Mouse (Mus musculus) ovary, postnatal 36 days (tissue): ENCODE measurements at regions not wholly inside any gene's neighbourhood (a gene's known extent, or its start where the extent isn't known, plus 50 kb on each side); places are given as distances from the start of the nearest gene placed in this dataset.

ENCODE experiments used
- DNase-seq: peaks from one replicate; pipeline ENCODE4 v3.0.0; 2022; ENCODE audit warnings: low spot score, mixed read lengths

DNA sequence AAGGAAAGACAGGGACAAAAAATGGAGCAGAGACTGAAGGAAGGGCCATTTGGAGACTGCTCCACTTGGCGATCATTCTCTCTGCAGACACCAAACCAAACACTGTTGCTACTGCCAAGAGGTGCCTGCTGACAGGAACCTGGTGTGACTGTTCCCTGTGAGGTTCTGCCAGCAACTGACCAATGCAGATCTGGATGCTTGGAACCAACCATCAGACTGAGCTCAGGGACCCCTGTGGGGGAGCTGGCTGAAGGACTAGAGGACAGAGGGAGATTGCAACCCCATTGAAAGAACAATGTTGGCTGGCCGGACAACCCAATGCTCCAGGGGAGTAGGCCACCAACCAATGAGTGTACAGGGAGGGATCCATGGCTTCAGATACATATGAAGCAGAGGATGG lies 139.2 kb upstream of the Cep126 start:
- no peak for DNase-seq

- no peak for DNase-seq
Measured at GRCm38 (mm10) chr9:8249542-8249941, 115.4 kb upstream of the Cep126 start.

GRCm38 (mm10) chr9:8228078-8228477 lies 94.0 kb upstream of the Cep126 start:
- DNase-seq = no peak

DNA sequence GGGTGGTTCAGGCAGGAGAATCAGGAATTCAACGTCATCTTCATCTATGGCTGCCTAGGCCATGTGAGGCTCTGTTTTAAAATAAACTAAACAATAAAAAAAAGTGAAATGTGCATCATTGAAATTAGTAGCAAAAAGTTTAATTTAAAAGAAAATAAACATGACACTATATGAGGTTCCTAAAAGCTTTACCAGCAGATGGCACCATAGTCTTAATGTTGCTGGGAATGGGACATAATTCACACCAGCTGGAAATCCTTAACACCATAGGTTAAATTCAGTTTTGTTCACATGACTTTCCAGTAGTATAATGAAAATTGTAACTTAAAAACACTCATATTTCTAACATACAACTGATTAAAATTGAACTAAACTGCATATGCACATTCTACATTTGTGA lies 92.3 kb upstream of the Cep126 start:
- DNase-seq = no peak

DNA sequence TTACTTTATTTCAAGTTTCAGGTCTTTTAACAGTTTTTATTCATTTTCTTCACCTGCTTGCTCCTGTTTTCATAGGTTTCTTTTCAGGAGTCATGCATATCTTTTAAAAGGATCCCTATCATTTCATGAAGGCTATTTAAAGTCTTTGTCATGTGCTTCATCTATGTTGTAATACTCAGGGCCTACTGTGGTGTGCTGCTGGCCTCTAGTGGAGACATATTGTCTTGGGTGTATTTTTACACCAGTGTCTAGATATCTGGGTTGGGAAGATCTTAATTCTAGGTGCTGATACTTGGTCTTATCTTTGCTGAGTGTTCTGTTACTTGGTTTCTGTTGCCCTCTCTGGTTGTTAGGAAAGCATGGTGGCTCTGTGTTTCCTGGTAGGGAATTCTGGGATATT lies 74.8 kb upstream of the Cep126 start:
- DNase-seq = peak; percentile 19

GRCm38 (mm10) chr9:8185433-8185832 lies 51.3 kb upstream of the Cep126 start:
- no peak for DNase-seq
